Mouse (Mus musculus): ENCODE measurements around the gene Asb15.

- TF ChIP-seq CTCF (IDR thresholded peaks at IDR 0.05), result no peak
- TF ChIP-seq EP300 (IDR thresholded peaks at IDR 0.05; ENCODE audit: insufficient read depth, low read depth, low read length), result no peak
Measured at GRCm38 (mm10) chr6:24604289-24604688, 76.3 kb downstream of the Asb15 start.
